Mouse (Mus musculus): ENCODE measurements around the gene Olfr1303.

Olfr1303 gene

DNA sequence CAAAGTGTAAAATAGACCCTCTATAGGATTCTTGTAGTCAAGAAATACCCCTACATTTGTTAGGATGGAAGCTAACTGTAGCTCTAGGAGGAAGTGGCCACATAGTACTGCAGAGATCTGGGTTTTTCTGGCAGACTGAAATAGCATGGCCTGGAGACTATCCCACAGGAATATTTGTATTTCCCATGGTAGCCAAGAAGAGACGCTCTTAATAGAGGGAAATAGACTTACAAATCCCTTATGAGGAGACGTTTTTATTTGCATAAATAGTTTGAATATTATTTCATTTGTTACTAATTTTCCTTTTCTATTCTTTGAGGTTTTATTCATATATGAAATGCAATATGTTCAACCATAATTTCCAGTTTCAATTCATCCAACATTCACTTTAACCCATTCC, at the start of gene Olfr1303:
Gene Olfr1303, minus strand, starts transcription at position 101 of the 400 bp plus-strand sequence.
- DNase-seq: no peak

GRCm38 (mm10) chr2:111812936-111813335, 7.2 kb downstream of the Olfr1303 start:
- DNase-seq: no peak

DNA sequence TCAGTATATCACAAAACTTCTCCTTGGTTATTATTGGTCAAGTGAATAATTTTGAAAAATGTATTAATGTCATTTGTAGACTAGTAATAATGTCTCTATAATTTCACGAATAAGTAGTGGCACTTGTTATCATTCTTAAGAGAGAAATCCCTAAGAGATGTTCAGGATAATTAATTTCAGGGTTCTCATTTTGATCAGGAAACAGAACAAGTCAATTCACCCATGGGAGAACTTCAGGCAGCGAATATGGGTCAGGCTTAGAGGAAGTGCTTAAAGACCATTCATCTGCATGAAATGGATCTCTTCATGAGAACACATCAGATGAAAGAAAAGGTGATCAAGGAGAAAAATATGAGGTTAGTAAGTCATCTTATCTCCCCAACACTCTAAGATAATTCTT, 43.0 kb downstream of the Olfr1303 start, which contains the start of gene Olfr1302:
Gene Olfr1302, plus strand, starts transcription at position 301 of the 400 bp plus-strand sequence.
- DNase-seq: no peak

All from spleen, adult 18-20 months (tissue).